Mouse (Mus musculus) lung, adult 2 months (tissue): ENCODE data around the gene Rpl35.

Experiments
- CTCF ChIP-seq: fragments of 200-500 bp; IDR thresholded peaks from 2 replicates; pipeline ENCODE4 v1.5.1; 2011; ENCODE audit warnings: mild to moderate bottlenecking, low read length, control low read depth; ENCODE audit not compliant: insufficient read depth
- POLR2A ChIP-seq: fragments of 200-500 bp; IDR thresholded peaks from 2 replicates; pipeline ENCODE4 v1.6.1; 2011; ENCODE audit warnings: low read depth, mild to moderate bottlenecking, control low read depth, low read length, borderline replicate concordance; ENCODE audit errors: extremely low read depth

DNA sequence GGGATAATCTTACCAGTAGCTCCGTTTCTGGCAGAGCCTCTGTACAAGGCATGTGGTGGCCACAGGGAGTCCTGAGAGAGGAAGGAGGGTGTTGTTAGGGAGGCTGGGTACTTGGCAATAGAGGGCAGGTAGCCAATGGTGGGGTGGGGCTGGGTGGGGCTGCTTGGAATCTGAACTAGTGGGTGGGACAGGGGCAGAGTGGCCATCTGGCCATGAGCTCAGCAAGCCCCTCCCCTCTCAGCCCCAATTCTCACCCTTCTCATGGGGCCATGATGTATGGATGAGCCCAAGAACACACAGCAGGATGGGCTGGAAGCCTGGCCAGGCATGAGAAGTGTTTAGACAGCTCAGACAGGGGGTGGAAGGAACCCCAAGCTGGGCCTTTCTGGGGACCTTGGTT, 18.1 kb downstream of the Rpl35 start:
- no peak for TF ChIP-seq CTCF
- TF ChIP-seq POLR2A = no peak
